Mouse (Mus musculus) kidney, adult 9 months (tissue): Measurements from ENCODE around the gene Lrrc23.

Source experiments
- DNase-seq: peaks from one replicate; pipeline ENCODE4 v3.0.0; 2022

Gene Lrrc23

GRCm38 (mm10) chr6:124740211-124740887 is 39.2 kb downstream of the Lrrc23 start:
- DNase-seq, result peak; percentile 64

GRCm38 (mm10) chr6:124739231-124739796 is 40.2 kb downstream of the Lrrc23 start:
- no peak for DNase-seq

GRCm38 (mm10) chr6:124738511-124739023 is 41.0 kb downstream of the Lrrc23 start, which contains the start of gene Ptpn6:
Gene Ptpn6 (minus strand): TSS chr6:124738714.
- DNase-seq, result peak; percentile 96

- DNase-seq, result no peak
Observed at GRCm38 (mm10) chr6:124737040-124737439, 42.5 kb downstream of the Lrrc23 start.

- DNase-seq, result no peak
Observed at GRCm38 (mm10) chr6:124734417-124734816, 45.1 kb downstream of the Lrrc23 start.

- DNase-seq, result no peak
Observed at GRCm38 (mm10) chr6:124732476-124733370, 46.8 kb downstream of the Lrrc23 start.

- no peak for DNase-seq
Observed at GRCm38 (mm10) chr6:124731038-124731437, 48.5 kb downstream of the Lrrc23 start.

- DNase-seq, result no peak
Observed at GRCm38 (mm10) chr6:124729850-124730705, 49.4 kb downstream of the Lrrc23 start.

- DNase-seq, result no peak
Observed at GRCm38 (mm10) chr6:124728621-124729020, 50.9 kb downstream of the Lrrc23 start.

GRCm38 (mm10) chr6:124724472-124724871 is 55.1 kb downstream of the Lrrc23 start:
- DNase-seq, result no peak

GRCm38 (mm10) chr6:124723541-124723940 is 56.0 kb downstream of the Lrrc23 start:
- DNase-seq, result no peak

GRCm38 (mm10) chr6:124722876-124723473 is 56.6 kb downstream of the Lrrc23 start:
- no peak for DNase-seq

- DNase-seq, result no peak
Observed at GRCm38 (mm10) chr6:124720904-124721303, 58.6 kb downstream of the Lrrc23 start.
